Comparison of ENCODE assay signal across 8 mouse cellular contexts in genomic region chr15:98662198-98662566, GRCm38 (mm10). TPM values are rescaled to one million over a fixed set of nuclear protein-coding genes. Genes with fewer than 3 reads are reported as not detected.
A peak's percentile ranks its signal among the peaks of the same experiment; 100 is the strongest.
DNase-seq lines count a peak whose midpoint lies in the region; TF ChIP-seq lines count a peak whose summit lies in the region.

No protein-coding gene starts in this region.

- no peak for TF ChIP-seq CTCF in olfactory bulb, adult 2 months (IDR thresholded peaks at IDR 0.05; ENCODE audit: insufficient read depth, low read depth, low read length)

- TF ChIP-seq POLR2A in olfactory bulb, adult 2 months (IDR thresholded peaks at IDR 0.05; ENCODE audit: insufficient read depth, low read depth, low read length) = no peak

- in situ Hi-C loops in ES-E14 (cut with MboI; ENCODE audit: low sequenced_read_pairs in 2 of 2, unreplicated experiment in 2 of 2) = no loop called here

- peaks cover 34% of the 10 kb centered on the region for H3K36me3 ChIP-seq in heart, embryonic 10.5 days
- H3K36me3 ChIP-seq in ES-E14 (ENCODE audit: control insufficient read depth, insufficient read depth, low read length, poor library complexity, severe bottlenecking) = peaks cover 19% of the 10 kb centered on the region; the same call in 1 of the 2 replicates
- peaks cover 39% of the 10 kb centered on the region for H3K36me3 ChIP-seq in forebrain, embryonic 10.5 days (replicated peaks)

- peak overlapping the region; percentile 87 for H3K4me3 ChIP-seq in heart, embryonic 10.5 days
- peak overlapping the region; percentile 76 to 91 for H3K4me3 ChIP-seq in ES-E14 (ENCODE audit: insufficient read depth in 1 of 2, low read depth in 1 of 2, low read length in 2 of 2, poor library complexity in 1 of 2, severe bottlenecking in 1 of 2)
- H3K4me3 ChIP-seq in forebrain, embryonic 10.5 days = peak overlapping the region; percentile 92
- peak overlapping the region; percentile 77 for H3K4me3 ChIP-seq in olfactory bulb, adult 2 months (ENCODE audit: insufficient read depth, low read depth, low read length)

- peak overlapping the region; percentile 98 for H3K27ac ChIP-seq in heart, embryonic 10.5 days
- H3K27ac ChIP-seq in ES-E14 (ENCODE audit: insufficient read depth, low read depth, low read length, poor library complexity, severe bottlenecking) = peak overlapping the region; percentile 28
- peak overlapping the region; percentile 98 for H3K27ac ChIP-seq in forebrain, embryonic 10.5 days
- peak overlapping the region; percentile 66 for H3K27ac ChIP-seq in olfactory bulb, adult 2 months (ENCODE audit: insufficient read depth, low read depth, low read length)

- DNase-seq in heart, embryonic 10.5 days (ENCODE audit: low spot score) = no peak
- DNase-seq in heart, adult 18-20 months = no peak
- DNase-seq in ES-E14 (ENCODE audit: low read depth, low spot score) (no peak), liver (peak; percentile 40)
- DNase-seq in forebrain, embryonic 10.5 days (ENCODE audit: extremely low spot score, low spot score) = no peak
- no peak for DNase-seq in layer of hippocampus, postnatal 10 days (ENCODE audit: low spot score in 2 of 2)
- DNase-seq in thymus, adult 18-20 months = no peak

- no peaks in the 10 kb centered on the region for H3K27me3 ChIP-seq in heart, embryonic 10.5 days (ENCODE audit: insufficient read depth, poor library complexity, severe bottlenecking)
- H3K27me3 ChIP-seq in forebrain, embryonic 10.5 days (ENCODE audit: poor library complexity, severe bottlenecking) = no peaks in the 10 kb centered on the region

- H3K9me3 ChIP-seq in heart, embryonic 10.5 days = no peaks in the 10 kb centered on the region
- no peaks in the 10 kb centered on the region for H3K9me3 ChIP-seq in ES-E14 (ENCODE audit: control insufficient read depth, insufficient read depth, low read depth, low read length)
- H3K9me3 ChIP-seq in forebrain, embryonic 10.5 days = no peaks in the 10 kb centered on the region

- peak overlapping the region; percentile 87 for H3K9ac ChIP-seq in ES-E14 (ENCODE audit: insufficient read depth, low read depth, low read length, poor library complexity, severe bottlenecking)

- H3K4me1 ChIP-seq in heart, embryonic 10.5 days = peaks cover 9% of the 10 kb centered on the region
- H3K4me1 ChIP-seq in ES-E14 (ENCODE audit: control insufficient read depth in 2 of 2, insufficient read depth in 2 of 2, low read length in 2 of 2, poor library complexity in 1 of 2) = no peaks in the 10 kb centered on the region
- H3K4me1 ChIP-seq in forebrain, embryonic 10.5 days = peaks cover 14% of the 10 kb centered on the region
- peaks cover 5% of the 10 kb centered on the region; the same call in 1 of the 2 replicates for H3K4me1 ChIP-seq in olfactory bulb, adult 2 months (ENCODE audit: control insufficient read depth, insufficient read depth, low read length)

- 2% methylated on average over 14 of the region's 14 CpGs for WGBS in heart, embryonic 10.5 days
- 3% methylated on average over 14 of the region's 14 CpGs for WGBS in forebrain, embryonic 10.5 days
- under 1% methylated on average over 14 of the region's 14 CpGs for WGBS in olfactory bulb, adult 2 months

TF ChIP-seq in ES-E14, 5 proteins besides CTCF, POLR2A, EP300 and RAD21:
- no peak for TF ChIP-seq CHD2 (IDR thresholded peaks at IDR 0.05; ENCODE audit: low read depth, low read length)
- TF ChIP-seq MAFK (IDR thresholded peaks at IDR 0.05; ENCODE audit: insufficient read depth, low read depth, low read length) = no peak
- no peak for TF ChIP-seq ZC3H11A (IDR thresholded peaks at IDR 0.05; ENCODE audit: borderline replicate concordance, low read depth, low read length)
- no peak for TF ChIP-seq ZNF384 (IDR thresholded peaks at IDR 0.05; ENCODE audit: low read depth, low read length)
- TF ChIP-seq HCFC1 (IDR thresholded peaks at IDR 0.05; ENCODE audit: borderline replicate concordance, insufficient read depth, low read length) = no peak

RNA-seq across cellular contexts. Expression of gene Ddx23, which starts 0.5 kb away (rescaled TPM):
- polyA plus RNA-seq in heart, embryonic 10.5 days (2016; fragmentation: Nextera tagmentation; extraction: Ambion mirVana) = 15.6 and 17.5 TPM in 2 replicates
- total RNA-seq in heart, adult 18-20 months (2021) = 10 to 100 TPM; 60.7 to 63.2 TPM
- 147 and 151 TPM in 2 replicates for total RNA-seq in ES-E14 (2012; rRNA removed)
- 27.3 and 28.5 TPM in 2 replicates for polyA plus RNA-seq in forebrain, embryonic 10.5 days (2016; fragmentation: Nextera tagmentation; extraction: Ambion mirVana)
- not detected in 2 replicates for polyA plus RNA-seq in olfactory bulb, adult 2 months (2012; ENCODE audit: insufficient read depth, insufficient read length, low replicate concordance, missing spikeins)
- total RNA-seq in layer of hippocampus, postnatal 10 days (2021) = 10 to 100 TPM; 78.3 to 81.4 TPM

RNA-seq across cellular contexts. Expression of gene Rnd1, which starts 15.1 kb away (rescaled TPM):
- polyA plus RNA-seq in heart, embryonic 10.5 days (2016; fragmentation: Nextera tagmentation; extraction: Ambion mirVana) = 1.7 and 2.8 TPM in 2 replicates
- total RNA-seq in heart, adult 18-20 months (2021) = 1 to 10 TPM in 1 of 2 experiments, under 1 TPM in 1; 0.77 to 1.3 TPM
- 5.7 and 7.6 TPM in 2 replicates for total RNA-seq in ES-E14 (2012; rRNA removed)
- 1.8 and 2.2 TPM in 2 replicates for polyA plus RNA-seq in forebrain, embryonic 10.5 days (2016; fragmentation: Nextera tagmentation; extraction: Ambion mirVana)
- not detected in 2 replicates for polyA plus RNA-seq in olfactory bulb, adult 2 months (2012; ENCODE audit: insufficient read depth, insufficient read length, low replicate concordance, missing spikeins)
- 10 to 100 TPM; 31.2 to 34.3 TPM for total RNA-seq in layer of hippocampus, postnatal 10 days (2021)

RNA-seq across cellular contexts. Expression of gene Cacnb3, which starts 31.5 kb away (rescaled TPM):
- polyA plus RNA-seq in heart, embryonic 10.5 days (2016; fragmentation: Nextera tagmentation; extraction: Ambion mirVana) = 9.9 and 23.3 TPM in 2 replicates
- 1 to 10 TPM; 2.7 to 3.3 TPM for total RNA-seq in heart, adult 18-20 months (2021)
- total RNA-seq in ES-E14 (2012; rRNA removed) = 27.3 and 32.0 TPM in 2 replicates
- 19.9 and 21.7 TPM in 2 replicates for polyA plus RNA-seq in forebrain, embryonic 10.5 days (2016; fragmentation: Nextera tagmentation; extraction: Ambion mirVana)
- not detected in 2 replicates for polyA plus RNA-seq in olfactory bulb, adult 2 months (2012; ENCODE audit: insufficient read depth, insufficient read length, low replicate concordance, missing spikeins)
- 100 to 1,000 TPM; 139 to 147 TPM for total RNA-seq in layer of hippocampus, postnatal 10 days (2021)

RNA-seq across cellular contexts. Expression of gene Ccdc65, which starts 45.8 kb away (rescaled TPM):
- 0.44 and 0.46 TPM in 2 replicates for polyA plus RNA-seq in heart, embryonic 10.5 days (2016; fragmentation: Nextera tagmentation; extraction: Ambion mirVana)
- total RNA-seq in heart, adult 18-20 months (2021) = under 1 TPM; 0.67 to 0.72 TPM
- total RNA-seq in ES-E14 (2012; rRNA removed) = 0.26 and 0.76 TPM in 2 replicates
- 0.86 and 0.90 TPM in 2 replicates for polyA plus RNA-seq in forebrain, embryonic 10.5 days (2016; fragmentation: Nextera tagmentation; extraction: Ambion mirVana)
- polyA plus RNA-seq in olfactory bulb, adult 2 months (2012; ENCODE audit: insufficient read depth, insufficient read length, low replicate concordance, missing spikeins) = not detected in 2 replicates
- total RNA-seq in layer of hippocampus, postnatal 10 days (2021) = 10 to 100 TPM in 1 of 2 experiments, 1 to 10 TPM in 1; 9.7 to 14.2 TPM

RNA-seq across cellular contexts. Expression of gene Adcy6, which starts 52.3 kb away (rescaled TPM):
- polyA plus RNA-seq in heart, embryonic 10.5 days (2016; fragmentation: Nextera tagmentation; extraction: Ambion mirVana) = 25.5 and 33.5 TPM in 2 replicates
- 100 to 1,000 TPM; 141 to 148 TPM for total RNA-seq in heart, adult 18-20 months (2021)
- total RNA-seq in ES-E14 (2012; rRNA removed) = 9.0 and 15.3 TPM in 2 replicates
- 9.4 and 11.9 TPM in 2 replicates for polyA plus RNA-seq in forebrain, embryonic 10.5 days (2016; fragmentation: Nextera tagmentation; extraction: Ambion mirVana)
- 87.5 TPM in 1 of 2 replicates, not detected in the other for polyA plus RNA-seq in olfactory bulb, adult 2 months (2012; ENCODE audit: insufficient read depth, insufficient read length, low replicate concordance, missing spikeins)
- 10 to 100 TPM; 41.4 to 44.6 TPM for total RNA-seq in layer of hippocampus, postnatal 10 days (2021)

Comparison
In these comparisons a context has a peak if more than half of its experiments do, and no peak if none do; other contexts are left out.
1. H3K27ac ChIP-seq: peak in every context shown above with its lines; median percentile 98 in heart, embryonic 10.5 days; 98 in forebrain, embryonic 10.5 days; 66 in olfactory bulb, adult 2 months; 28 in ES-E14.